Mouse (Mus musculus) T-cell, adult 2 months (primary cell): Measurements from ENCODE around the gene Slc24a4.

ENCODE experiments used
- DNase-seq: peaks from one replicate; pipeline ENCODE4 v3.0.0; 2022; ENCODE audit warnings: low spot score

Gene Slc24a4

GRCm38 (mm10) chr12:102308457-102309011, 180.0 kb downstream of the Slc24a4 start:
- DNase-seq: peak; percentile 87

DNA sequence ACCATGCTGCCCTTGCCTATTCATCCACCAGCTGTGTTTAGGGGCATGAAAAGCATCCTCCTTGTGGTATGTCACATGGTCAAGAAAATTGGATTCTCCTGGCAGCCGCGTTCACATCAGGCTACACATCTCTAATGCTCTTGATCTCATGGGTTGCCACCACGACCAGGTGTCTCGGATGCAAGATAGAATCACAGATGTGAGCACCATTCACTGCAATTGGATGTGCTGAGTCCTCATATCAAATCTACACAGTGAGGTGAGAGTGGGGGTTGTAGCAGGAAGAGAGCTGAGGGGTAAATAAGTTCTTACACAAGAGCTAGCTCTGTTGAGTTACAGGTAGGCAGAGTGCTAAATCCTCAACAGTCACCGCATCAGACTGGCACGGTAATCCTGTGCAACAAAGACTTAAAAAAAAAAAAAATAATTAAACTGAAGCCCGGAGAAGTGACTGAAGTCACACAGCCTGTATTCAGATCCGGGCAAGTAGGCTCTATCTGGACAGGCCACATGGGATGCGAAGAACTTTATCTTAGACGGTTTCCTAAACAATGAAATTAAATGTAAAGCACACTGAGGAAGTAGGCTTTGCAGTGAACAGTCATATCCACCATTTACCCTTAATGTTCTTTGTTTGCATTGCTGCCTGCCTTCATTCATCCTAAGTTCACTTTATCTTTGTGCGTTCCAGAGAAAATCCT, 180.7 kb downstream of the Slc24a4 start:
- no peak for DNase-seq

DNA sequence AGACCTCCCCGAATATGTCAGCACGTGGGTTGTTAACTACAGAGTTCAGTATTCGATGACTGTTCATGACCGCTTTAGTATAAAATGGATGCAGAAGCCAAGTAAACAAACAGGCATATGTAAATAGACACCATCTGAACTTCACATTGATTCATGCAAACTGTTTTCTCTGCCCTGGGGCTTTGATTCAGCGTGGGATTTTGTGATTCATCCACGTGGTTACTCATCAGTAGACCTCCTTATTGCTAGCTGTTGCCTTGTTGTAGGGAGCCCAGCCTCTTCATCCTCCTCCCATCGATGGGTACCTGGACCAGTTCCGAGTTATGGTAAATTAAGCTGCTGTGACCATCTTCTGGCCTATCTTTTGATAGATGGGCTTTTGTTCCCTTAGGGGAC, 181.3 kb downstream of the Slc24a4 start:
- no peak for DNase-seq

- DNase-seq: no peak
Measured at GRCm38 (mm10) chr12:102310261-102310660, 181.7 kb downstream of the Slc24a4 start.

DNA sequence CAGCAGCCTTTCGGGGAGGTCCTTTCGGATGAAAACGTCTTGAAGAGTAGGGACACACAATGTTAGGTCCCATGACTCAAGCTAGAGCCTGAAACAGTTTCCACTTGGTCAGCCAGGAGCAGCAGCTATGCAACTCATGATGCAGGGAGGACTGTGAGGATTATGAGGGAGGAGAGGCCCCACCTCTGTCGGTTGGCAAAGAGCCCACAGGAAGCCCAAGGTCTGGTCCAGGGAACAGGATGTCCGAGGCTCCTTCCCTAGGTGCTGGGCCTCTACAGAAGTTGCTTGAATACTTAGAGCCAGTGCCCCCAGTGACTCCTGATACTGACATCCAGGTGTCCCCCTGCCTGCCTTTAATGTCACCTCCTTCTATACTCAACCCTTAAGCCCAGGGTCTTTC, 182.9 kb downstream of the Slc24a4 start:
- no peak for DNase-seq
